Mouse (Mus musculus) cerebellum, postnatal 14 days (tissue): Measurements from ENCODE around the gene Izumo1r.

Experiments
- DNase-seq, 2 experiments: peaks; one replicate each; pipeline ENCODE4 v3.0.0; 2021; ENCODE audit warnings: mixed read lengths in 2 of 2

Gene Izumo1r

DNA sequence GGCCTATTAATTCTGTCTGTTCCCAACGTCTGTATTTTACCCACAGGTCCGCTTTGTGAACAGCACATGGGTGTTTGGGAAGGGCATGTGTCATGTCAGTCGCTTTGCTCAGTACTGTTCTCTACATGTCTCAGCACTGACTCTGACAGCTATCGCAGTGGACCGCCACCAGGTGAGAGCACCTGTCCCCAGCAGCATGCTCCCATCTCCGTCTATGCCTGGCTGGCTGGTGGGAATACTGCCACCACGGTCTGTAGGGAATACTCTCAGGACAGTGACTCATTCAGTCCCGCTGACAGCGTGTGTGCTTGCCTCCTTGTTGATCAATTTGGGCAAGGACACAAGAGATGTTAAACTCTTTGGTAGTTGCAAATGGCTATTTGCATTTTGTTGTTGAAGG lies 39.0 kb downstream of the Izumo1r start:
- DNase-seq, result no peak

DNA sequence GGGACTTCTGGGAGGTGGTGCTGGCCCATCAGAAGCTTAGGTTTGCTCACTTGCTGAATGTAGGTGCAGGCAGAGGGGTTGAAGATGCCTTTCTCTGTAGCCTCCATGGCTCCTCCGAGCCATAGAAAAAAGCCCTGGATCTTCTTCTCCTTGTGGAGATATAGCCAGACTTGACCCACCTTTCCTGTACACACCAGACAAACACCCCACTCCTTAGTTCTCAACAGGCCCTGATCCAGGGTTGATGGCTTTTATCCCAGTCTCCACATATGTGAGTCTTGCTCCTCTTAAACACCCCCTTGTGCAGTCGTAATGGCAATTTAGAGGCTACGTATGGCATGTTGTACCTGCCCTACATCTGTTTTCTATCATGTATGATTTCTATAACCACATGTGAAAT lies 40.6 kb downstream of the Izumo1r start:
- no peak for DNase-seq

DNA sequence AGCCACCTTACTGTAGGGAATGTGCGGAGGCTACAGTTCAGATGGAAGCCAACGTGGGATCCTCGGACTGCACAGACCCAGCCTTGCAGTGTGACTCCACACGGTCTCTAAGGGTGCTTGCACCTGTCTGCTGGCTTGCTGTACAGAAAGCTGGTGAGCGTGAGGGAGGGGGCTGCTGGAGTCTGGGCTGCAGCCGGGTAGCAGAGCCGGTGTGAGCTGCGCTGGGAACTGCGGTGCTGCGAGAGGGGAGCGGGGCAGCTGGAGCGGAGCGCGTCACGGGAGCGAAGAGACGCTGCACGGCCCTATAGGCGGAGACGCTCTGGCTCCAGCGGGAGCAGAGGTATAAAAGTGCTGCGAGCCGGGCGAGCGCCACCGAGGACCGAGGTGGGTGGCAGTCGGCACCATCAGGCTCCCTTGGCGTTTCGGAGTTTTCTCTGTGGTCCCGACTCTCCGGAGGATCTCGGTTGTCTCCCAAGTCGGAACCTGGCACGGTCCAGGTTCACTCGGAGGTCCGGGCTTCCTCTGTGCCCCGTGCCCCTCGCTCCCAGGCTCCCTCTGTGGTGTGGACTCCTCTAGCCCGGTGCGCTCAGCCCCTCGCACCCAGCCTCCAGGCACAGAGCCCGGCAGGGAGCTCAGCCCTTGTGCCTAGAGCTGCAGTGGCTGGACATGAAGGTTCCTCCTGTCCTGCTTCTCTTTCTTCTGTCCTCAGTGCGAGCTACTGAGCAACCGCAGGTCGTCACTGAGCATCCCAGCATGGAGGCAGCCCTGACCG lies 43.7 kb downstream of the Izumo1r start, which contains the start of gene Gpr83:
Gene Gpr83, plus strand, starts transcription at position 343 of the 772 bp plus-strand sequence.
- peak; percentile 33 to 43 for DNase-seq

DNA sequence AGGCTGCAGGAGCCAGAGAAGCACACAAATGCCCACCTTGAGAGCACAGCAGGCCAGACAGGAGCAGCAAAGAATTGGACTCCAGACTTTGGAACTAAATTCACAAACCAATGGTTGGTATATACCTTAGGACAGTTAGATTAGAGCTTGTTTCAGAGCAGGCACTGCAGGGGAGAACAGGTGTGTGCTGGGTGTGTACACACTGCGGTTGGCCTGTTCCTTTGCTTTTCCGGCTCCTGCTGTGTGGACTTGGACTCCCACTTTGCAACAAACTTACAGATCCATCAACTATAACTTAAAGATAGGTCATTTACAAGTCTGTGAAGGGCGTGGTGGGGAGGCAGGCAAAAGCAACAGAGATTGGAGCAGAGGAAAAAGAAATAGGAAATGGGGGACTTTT lies 45.0 kb downstream of the Izumo1r start:
- no peak for DNase-seq

DNA sequence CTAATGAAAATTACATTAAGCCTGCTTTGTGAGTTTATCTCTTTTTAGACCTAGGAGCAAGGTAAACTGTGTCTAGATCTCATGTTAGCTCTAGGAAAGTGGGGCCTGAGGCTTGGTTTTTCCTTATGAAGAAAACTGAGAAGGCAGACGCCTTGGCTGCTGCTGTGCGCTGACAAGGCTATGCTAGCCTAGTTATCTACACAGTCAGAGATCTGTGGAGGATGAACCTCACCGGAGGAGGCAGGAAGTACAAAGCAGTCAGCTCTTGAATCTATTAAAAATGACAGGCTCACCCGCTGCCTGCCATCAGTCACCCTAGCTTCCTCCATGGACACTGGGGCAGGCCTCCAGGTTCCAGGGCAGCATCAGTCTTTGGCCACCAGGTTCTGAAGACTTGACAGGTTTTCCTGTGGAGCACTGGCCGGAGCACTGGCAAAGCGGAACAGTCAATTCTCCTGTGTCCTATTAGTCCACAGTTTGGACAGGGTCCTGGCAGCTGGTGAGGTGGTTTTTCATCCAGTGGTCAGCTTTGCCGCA lies 45.5 kb downstream of the Izumo1r start:
- peak in 1 of 2 experiments; percentile 44 for DNase-seq

DNA sequence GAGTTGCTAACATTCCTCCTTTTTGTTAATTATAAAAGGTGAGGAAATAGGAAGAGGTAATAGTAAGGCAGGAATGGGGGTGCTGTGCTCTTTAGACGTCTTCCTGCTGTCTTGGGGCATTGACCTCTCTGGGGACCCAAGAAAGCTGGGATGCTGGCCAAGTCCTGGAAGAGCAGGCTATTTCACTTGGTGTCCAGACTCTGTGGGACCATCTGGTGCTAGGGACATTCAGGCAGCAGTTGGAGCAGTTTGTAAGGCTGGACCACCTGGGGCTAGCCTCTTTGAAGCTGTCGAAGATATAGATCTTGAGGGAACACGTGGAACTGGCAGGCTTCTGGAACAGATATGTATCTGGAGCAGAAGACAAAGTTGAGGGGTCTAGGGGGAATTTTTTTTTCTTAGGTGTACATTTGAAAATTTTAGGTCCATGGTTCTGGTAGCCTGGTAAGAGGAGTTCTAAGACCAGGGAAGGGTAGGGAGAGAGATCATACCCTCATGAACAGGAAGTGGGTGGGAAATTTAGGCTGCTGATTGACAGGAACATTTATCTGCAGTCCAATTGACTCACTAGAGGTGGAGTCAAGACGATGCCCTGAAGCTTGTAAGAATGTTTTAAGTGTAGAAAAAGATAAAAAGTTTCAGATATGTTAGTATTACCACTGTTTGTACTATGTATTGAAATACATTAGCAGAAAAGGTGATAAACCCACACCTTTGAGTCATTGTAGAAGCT lies 46.7 kb downstream of the Izumo1r start:
- DNase-seq, result peak; percentile 70 to 79

DNA sequence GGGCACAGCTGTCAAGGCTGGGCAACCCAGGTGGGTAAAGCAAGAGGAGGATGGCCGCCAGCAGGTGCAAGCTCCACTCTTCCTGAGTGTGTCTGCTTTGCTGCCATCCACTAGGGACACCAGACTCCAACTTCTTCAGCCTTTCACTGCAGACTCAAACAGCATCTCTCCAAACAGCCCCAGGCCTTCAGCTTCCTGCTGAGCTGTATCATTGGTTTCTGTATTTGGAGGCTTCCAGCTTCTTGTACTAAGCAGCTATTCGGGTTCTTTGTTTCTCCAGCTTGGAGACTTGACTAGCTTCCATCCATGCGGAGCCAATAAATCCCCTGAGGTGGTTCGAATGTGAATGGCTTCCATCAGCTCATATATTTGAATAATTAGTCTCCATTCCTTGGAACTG lies 49.2 kb downstream of the Izumo1r start:
- DNase-seq, result no peak

DNA sequence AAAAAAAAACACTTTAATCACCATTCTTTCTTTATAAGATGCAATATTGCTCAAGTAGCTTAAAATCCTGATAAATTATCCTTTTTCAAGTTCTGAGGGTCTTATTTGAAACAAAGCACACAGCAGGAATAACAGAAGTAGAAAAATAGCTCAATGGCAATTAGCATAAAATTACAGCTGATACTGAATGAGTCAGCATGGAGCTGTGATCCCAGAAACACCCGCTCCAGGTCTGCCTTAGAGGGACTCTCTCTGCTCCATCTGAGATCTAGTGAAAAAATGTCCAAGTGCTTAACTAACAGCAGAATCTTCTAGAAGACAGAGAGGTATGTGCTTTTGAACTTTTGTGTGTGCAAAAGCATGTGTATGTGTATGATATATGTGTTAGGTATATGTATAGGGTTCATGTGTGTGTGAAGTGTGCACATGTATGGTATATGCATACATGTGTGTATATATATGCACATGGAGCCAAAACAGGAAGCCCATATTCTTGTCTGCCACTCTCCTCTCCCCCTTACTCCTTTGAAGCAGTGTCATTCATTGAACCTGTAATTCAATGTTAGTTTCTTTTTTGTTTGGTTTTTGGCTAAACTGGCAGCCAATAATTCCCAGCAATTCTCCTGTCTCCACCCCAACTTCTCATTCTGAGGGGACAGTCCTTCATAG lies 55.3 kb downstream of the Izumo1r start:
- DNase-seq, result no peak

DNA sequence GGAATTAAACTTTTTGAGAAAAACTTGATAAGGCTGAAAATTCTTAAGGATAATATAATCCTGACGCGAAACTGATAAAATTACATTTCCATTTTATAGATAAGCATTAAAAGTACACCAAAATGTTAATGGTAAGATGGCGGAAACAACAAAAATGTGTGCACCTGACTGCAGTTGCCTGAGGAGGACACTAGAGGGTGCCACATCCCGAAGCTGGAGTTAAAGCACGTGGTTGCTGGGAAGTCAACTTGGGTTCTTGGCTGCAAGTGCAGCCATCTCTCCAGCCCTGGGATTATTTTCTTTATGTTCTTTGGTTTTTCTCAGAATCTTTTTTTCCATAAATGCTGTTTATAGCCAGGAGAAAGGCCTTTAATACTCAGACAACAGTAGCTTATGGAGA lies 57.3 kb downstream of the Izumo1r start:
- DNase-seq, result no peak

DNA sequence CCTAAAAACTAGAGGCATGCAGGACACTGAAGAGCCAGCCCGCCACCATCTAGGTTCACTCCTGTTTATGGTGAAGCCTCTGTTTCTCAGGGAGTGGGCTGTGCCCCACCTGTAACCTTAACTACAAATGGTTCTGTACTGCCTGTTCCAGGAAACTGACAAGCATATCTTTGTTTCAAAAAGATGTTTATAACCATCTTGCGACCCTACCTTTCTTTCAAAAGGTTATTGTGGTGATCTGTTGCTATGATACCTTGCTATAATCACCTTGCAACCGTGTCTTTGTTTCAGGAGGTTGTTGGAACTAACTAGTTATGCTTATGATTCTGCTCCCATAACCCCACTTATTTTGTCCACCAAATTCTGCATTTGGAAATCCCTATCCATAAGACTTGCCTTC lies 59.8 kb downstream of the Izumo1r start:
- DNase-seq, result no peak

DNA sequence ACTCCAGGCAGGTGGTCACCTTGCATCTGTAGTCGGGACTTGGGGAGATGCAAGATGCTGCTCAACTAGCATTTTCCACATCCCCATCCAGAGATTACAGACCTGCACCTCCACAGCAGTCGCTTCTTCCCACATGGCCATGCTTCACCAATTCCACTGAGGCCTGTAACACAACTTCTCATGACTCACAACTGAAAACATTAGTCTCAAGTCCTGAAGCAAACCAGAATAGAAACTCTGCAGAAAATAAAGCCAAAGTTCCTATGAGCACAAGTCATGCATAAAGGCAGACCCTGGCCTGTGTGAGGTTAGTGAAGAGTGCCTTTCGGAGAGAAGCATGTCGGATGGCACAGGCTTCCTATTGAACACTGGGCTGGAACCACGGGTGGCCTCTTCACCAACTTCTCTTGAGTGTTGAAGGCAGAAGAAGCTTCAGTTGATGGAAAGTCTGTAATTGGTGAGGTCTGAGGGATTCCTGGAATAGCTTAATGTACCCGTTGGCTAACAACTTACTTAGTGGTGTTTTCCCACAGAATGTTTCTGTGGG lies 60.4 kb downstream of the Izumo1r start:
- no peak for DNase-seq

DNA sequence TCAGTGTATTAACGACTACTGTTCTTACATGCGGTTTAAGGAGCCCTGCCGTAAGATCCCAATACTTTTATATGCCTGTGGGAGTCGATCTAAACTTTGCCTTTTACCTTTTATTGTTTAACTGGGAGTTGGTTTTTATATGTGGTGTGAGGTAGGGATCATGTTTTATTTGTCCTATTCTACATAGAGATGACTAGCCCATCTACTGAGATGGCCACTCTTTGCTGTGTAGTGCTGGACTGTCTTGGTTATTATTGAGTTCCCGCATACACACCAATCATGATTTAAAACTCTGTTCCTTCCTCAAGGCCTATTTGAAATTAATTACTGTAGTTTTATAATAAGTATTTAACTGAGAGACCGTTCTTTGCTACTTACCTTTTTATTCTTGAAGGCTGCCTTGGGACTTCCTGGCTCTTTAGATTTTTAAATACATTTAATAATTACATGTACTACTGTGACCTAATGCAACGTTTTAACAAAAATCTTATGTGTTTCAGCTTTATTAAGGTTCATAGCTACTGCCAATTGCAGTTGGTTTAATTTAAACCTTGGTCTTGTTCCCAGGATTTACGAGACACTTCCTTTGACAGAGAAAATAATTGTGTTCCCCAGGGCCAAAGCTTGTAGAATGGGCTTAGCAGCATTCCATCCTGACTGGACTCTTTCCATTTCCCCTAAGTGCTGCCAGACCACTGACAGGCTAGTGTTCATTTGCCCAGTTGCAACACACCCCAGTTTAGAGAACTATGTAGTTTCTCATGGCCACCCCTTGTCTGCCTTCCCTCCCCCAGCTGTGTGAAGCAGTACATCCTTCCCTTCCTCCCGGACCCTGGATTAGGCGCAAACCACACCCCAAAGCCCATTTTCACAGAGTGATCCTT lies 61.6 kb downstream of the Izumo1r start:
- peak in 1 of 2 experiments; percentile 26 for DNase-seq

DNA sequence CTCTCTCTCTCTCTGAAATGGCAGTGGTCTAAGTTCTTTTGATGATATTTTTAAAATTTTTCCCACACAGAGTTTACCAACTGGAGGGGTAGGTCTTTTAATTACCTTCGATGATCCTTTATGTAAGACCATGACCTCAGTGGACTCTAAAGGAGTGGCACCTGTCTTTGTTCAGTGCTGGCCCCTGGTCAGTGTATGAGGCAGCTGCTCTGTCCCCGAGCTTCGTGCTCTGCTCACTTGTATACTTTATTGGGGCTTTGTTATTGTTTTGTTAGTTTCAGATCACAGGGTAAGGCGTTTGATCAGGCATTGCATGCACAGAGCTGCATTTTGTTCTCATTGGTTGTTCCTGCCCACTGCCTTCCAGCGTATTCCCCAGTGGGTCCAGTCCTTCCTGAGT lies 63.8 kb downstream of the Izumo1r start:
- no peak for DNase-seq

DNA sequence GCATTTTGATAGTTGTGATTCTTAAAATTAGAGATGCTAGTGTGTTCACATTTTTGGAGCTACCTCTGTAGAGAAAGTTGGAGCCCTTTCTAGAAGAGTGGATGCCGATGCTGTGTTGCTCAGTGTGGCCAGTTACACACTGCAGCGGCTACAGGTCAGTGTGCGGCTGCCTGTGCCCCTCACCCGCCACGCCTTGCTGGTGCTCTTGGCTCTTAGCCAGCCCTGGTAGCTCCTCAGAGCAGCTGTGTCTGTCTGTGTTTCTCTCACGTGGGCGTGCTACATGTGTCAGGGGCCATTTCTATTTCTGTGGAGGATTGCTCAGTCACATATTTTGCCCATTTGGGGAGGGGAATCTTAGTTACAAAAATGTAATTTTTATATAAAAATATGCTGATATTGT lies 64.2 kb downstream of the Izumo1r start:
- DNase-seq, result peak; percentile 34 to 53
